Mouse (Mus musculus) heart, adult 2 months (tissue): ENCODE measurements around the gene Nwd2. TPM values are rescaled to one million over a fixed set of nuclear protein-coding genes. Genes with fewer than 3 reads are reported as not detected.

Source experiments
- DNase-seq, 2 experiments: peaks; one replicate each; pipeline ENCODE4 v3.0.0; 2021
- H3K27ac ChIP-seq: fragments of 200-600 bp; 2 replicates; pipeline ENCODE4 v1.8.1; 2022
- H3K27me3 ChIP-seq: fragments of 200-500 bp; 2 replicates; pipeline ENCODE4 v1.6.1; 2012; ENCODE audit warnings: mild to moderate bottlenecking, low read length, inconsistent platforms, mixed read lengths; ENCODE audit not compliant: control insufficient read depth, insufficient read depth
- H3K36me3 ChIP-seq: fragments of 200-500 bp; 2 replicates; pipeline ENCODE4 v1.6.1; 2012; ENCODE audit warnings: low read length, inconsistent platforms; ENCODE audit not compliant: control insufficient read depth, insufficient read depth
- H3K4me1 ChIP-seq: fragments of 200-500 bp; 2 replicates; pipeline ENCODE4 v1.6.1; 2011; ENCODE audit warnings: low read length; ENCODE audit not compliant: control insufficient read depth, insufficient read depth
- H3K4me3 ChIP-seq: fragments of 200-600 bp; 2 replicates; pipeline ENCODE4 v1.8.1; 2022
- H3K79me2 ChIP-seq: fragments of 200-500 bp; replicated peaks from 2 replicates; pipeline ENCODE4 v1.6.1; 2012; ENCODE audit warnings: mild to moderate bottlenecking, inconsistent platforms, low read length, moderate library complexity, mixed read lengths; ENCODE audit not compliant: control insufficient read depth, insufficient read depth
- H3K9ac ChIP-seq: fragments of 200-500 bp; 2 replicates; pipeline ENCODE4 v1.6.1; 2012; ENCODE audit warnings: low read depth, mild to moderate bottlenecking, control low read depth, inconsistent platforms, low read length, mixed read lengths
- CTCF ChIP-seq: fragments of 200-600 bp; IDR thresholded peaks from 2 replicates; pipeline ENCODE4 v1.8.1; 2022; ENCODE audit warnings: antibody characterized with exemption, mild to moderate bottlenecking, moderate library complexity
- EP300 ChIP-seq: fragments of 200-500 bp; IDR thresholded peaks from 2 replicates; pipeline ENCODE4 v1.6.1; 2011; ENCODE audit warnings: low read depth, low read length, control low read depth; ENCODE audit not compliant: insufficient read depth
- POLR2A ChIP-seq: fragments of 200-500 bp; IDR thresholded peaks from 2 replicates; pipeline ENCODE4 v1.6.1; 2011; ENCODE audit warnings: mild to moderate bottlenecking, low read depth, low read length, control low read depth; ENCODE audit not compliant: insufficient read depth
- WGBS: fragments of 180-500 bp; shearing (Covaris S2); methylation state at CpG from one replicate; pipeline ENCODE4 v1.1.7; 2018; 5-methylcytosine and 5-hydroxymethylcytosine counted together
- intact Hi-C: fragments of 180-260 bp; cut with DNase I; formaldehyde crosslinking; loops from one replicate; pipeline ENCODE4 v1.15.1; 2025
- polyA plus RNA-seq: library from polyadenylated mRNA; depleted of rRNA; stranded (reverse); fragments of >200 nt; gene quantifications from 2 replicates; pipeline ENCODE4 v1.2.3, GENCODE M21; 2012; rRNA removed
- total RNA-seq, 2 experiments: library from RNA; stranded (reverse); gene quantifications; 2 replicates each; pipeline ENCODE4 v1.2.3; 2021

Nwd2 gene
- total and polyA plus RNA-seq, 3 experiments = not detected

DNA sequence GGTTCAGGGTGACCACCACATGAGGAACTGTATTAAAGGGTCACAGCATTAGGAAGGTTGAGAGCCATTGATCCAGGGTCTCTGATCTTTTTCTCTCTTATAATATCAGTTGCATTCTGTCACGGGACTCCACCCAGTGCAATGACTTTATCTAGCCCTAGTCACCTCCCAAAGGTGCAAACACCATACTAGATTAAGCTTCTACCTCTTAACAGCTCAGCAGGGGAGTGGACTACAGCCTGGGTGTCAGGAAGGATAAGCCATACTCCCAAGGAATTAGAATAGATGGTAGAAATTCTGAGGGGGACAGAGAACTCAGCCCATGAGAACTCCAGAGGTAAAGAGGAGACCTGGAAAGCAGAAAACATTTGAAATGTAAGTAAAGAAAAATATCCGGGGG is 188.9 kb downstream of the Nwd2 start:
- H3K27ac ChIP-seq = no peak overlapping the region
- 83% methylated on average over 2 of the region's 2 CpGs for WGBS
- H3K4me1 ChIP-seq = peaks cover 2% of the 10 kb centered on the region
- intact Hi-C loops = no loop called here
- H3K9ac ChIP-seq = no peak overlapping the region
- H3K79me2 ChIP-seq = no peaks in the 10 kb centered on the region
- H3K36me3 ChIP-seq = no peaks in the 10 kb centered on the region
- DNase-seq = no peak
- TF ChIP-seq EP300 (no peak), POLR2A (no peak), CTCF (no peak)
- H3K4me3 ChIP-seq = no peak overlapping the region
- no peaks in the 10 kb centered on the region for H3K27me3 ChIP-seq

DNA sequence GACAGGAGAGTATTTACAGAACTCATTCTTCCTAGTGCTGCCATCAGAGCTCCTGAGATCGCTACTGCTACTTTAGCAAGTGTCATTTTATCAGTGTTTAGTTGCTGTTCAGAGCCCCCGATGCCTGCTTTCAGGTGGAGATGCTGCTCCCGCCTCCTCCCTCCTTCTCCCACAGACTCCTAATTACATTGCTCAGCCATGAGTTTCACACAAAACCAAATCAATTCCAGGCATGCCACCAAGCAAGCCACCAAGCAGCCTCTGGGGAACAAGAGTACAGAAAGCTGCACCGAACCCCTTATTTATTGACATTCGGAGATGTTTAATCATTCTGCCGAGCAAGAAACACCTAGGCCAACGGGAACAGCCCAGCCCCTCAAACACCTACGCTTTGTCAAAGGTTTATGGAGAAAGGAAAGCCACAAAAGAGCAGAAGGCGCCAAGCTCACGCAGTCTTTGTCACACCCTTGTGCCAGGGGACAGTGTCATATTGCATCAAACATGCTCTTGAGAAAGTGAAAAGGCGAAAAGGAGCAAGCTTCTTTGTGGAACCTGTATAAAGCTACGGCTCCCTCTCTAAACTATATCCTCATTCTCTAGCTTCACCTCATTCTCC is 191.0 kb downstream of the Nwd2 start:
- H3K27ac ChIP-seq = no peak overlapping the region
- H3K36me3 ChIP-seq = no peaks in the 10 kb centered on the region
- no peak for TF ChIP-seq CTCF
- no peak for TF ChIP-seq EP300
- no peak for TF ChIP-seq POLR2A
- H3K79me2 ChIP-seq = no peaks in the 10 kb centered on the region
- no peak overlapping the region for H3K9ac ChIP-seq
- H3K4me3 ChIP-seq = no peak overlapping the region
- peaks cover 2% of the 10 kb centered on the region for H3K4me1 ChIP-seq
- no peak for DNase-seq
- intact Hi-C loops = no loop called here
- 83% methylated on average over 12 of the region's 12 CpGs for WGBS
- no peaks in the 10 kb centered on the region for H3K27me3 ChIP-seq

DNA sequence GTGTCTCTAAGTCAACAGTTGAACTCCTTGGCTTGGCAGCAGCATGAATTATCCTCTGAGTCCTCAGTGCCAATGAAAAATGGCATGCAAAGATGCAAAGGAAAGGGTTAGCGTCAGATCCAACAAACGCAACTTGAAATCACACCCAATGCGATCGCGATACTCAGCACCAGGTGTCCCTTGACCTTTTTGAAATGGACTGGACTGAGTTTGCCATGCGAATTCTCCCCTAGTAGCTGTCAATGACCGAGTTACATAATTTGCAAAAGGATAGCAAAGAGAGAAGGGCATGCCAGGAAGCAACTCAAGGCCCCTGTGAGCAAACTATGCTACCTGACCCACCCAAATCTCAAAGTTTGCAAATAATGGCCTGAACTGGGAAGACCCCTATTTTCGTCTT is 198.2 kb downstream of the Nwd2 start:
- Histone ChIP-seq H3K27ac (no peak overlapping the region), H3K27me3 (no peaks in the 10 kb centered on the region), H3K4me3 (no peak overlapping the region), H3K9ac (no peak overlapping the region), H3K4me1 (no peaks in the 10 kb centered on the region), H3K36me3 (no peaks in the 10 kb centered on the region), H3K79me2 (no peaks in the 10 kb centered on the region)
- DNase-seq = no peak
- WGBS = 91% methylated on average over 8 of the region's 8 CpGs
- intact Hi-C loops = no loop called here
- no peak for TF ChIP-seq POLR2A
- TF ChIP-seq EP300 = no peak
- no peak for TF ChIP-seq CTCF

DNA sequence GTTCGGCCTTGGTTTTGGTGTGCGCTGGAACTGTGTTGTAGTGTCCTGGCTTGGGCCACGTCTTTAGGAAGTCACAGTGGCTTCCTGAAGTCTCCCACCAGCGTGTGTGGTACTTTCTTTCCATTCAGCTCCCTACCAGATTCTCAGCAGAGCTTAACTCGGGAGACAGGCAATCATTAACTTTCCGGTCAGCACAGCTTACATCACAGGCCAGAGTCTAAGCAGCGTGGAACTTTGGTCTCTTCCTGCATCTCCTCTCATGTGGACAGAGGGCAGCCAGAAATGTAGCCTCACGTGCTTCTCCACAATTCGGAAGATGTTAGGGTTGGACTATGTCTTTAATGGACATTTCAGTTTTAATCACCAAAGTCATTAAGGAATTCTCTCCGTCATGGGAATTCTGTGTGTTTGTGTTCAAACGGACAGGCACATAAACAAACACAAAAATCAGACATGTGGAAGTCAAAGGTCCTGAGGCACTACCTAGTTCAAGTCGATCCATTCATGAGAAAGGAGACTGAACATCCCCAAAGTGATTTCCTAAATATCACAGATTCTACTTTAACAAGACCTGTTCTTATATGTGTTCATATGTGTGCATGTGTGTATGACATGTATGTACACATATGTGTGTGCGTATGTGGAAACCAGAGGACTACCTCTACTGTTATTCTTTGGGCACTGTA is 198.8 kb downstream of the Nwd2 start:
- Histone ChIP-seq H3K27me3 (no peaks in the 10 kb centered on the region), H3K27ac (no peak overlapping the region), H3K36me3 (no peaks in the 10 kb centered on the region), H3K9ac (no peak overlapping the region), H3K79me2 (no peaks in the 10 kb centered on the region), H3K4me1 (no peaks in the 10 kb centered on the region), H3K4me3 (no peak overlapping the region)
- intact Hi-C loops = no loop called here
- no peak for DNase-seq
- WGBS = 85% methylated on average over 13 of the region's 13 CpGs
- TF ChIP-seq CTCF (no peak), EP300 (no peak), POLR2A (no peak)

DNA sequence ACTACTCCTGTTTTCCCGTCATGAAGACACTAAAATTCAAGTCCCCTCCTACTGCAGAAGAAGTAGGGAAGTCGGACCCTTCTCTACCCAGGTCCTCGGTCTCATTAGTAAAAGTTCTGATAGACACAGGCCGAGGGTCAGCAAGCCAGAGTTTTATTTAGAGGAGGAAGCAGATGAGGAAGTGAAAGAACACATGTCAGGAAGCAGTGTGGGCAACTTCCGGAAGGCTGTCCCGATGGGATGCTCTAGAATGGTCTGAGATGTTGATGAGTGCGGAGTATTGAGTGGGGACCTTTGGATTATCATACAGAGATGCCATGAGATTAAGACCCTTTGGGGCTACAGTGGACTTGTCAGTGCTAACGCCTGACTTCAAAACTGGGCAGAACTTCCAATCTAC is 210.0 kb downstream of the Nwd2 start:
- Histone ChIP-seq H3K27me3 (no peaks in the 10 kb centered on the region), H3K9ac (no peak overlapping the region), H3K27ac (no peak overlapping the region), H3K4me3 (no peak overlapping the region), H3K4me1 (no peaks in the 10 kb centered on the region), H3K79me2 (no peaks in the 10 kb centered on the region), H3K36me3 (no peaks in the 10 kb centered on the region)
- DNase-seq = peak in 1 of 2 experiments; percentile 13
- TF ChIP-seq EP300 (no peak), POLR2A (no peak), CTCF (no peak)
- intact Hi-C loops = no loop called here
- 58% methylated on average over 8 of the region's 8 CpGs for WGBS

Other genes with a start within 250 kb of the Nwd2 start
- gene 0610040J01Rik, start 163.3 kb downstream of the Nwd2 start, total RNA-seq = 1 to 10 TPM; 3.1 to 3.2 TPM
- gene 0610040J01Rik, start 163.3 kb downstream of the Nwd2 start, polyA plus RNA-seq = 3.1 and 3.4 TPM in 2 replicates